Mouse (Mus musculus) gastrocnemius, adult 8-10 months (tissue): ENCODE measurements at regions not wholly inside any gene's neighbourhood (a gene's known extent, or its start where the extent isn't known, plus 50 kb on each side); places are given as distances from the start of the nearest gene placed in this dataset.

Experiments used
- DNase-seq, 2 experiments: peaks; one replicate each; pipeline ENCODE4 v3.0.0; 2022; ENCODE audit warnings: low spot score in 2 of 2

DNA sequence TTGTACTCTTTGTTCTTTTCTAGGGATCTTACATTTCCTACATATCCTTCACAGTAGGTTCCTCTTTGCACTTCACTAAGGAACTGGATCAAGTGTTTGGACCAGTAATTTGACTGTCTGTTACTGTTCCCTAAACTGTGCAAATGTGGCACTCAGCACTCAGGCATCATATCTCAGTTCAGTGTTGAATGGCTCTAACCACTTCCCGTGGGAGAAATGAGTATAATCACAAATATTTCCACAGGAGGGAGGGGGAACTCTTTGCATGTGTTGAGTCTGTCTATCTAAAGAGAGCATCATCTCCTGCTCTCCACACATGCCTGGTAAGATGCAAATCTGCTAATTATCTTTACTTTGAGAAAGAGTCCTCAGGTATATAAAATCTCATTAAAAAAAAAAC, 588.5 kb downstream of the Plod2 start:
- DNase-seq = no peak

DNA sequence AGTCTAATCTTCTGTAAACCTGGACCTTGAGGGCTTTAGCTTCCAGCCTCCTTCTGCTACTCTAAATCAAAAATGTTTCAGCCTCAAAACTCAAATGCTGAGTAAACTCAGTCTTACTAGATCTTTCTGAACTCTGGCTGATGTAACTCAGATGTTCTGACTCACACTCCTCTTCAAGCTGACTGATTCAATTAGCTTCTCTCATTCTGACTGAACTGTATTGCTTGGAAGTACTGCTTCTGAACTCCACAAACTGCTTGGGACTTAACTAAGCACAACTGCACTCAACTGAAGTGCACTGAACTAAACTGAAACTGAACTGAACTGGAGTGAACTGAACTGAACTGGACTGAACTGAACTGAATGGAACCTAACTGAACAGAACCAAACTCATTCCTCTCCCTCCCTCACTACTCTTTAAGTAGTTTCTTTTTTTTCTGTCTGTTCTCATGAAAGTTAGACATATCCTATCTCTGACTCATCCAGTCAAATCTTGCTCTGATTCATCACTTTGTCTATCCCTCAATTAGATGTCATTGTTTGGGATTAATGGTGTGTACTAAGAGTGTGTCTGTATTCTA, 589.7 kb downstream of the Plod2 start:
- DNase-seq = no peak

DNA sequence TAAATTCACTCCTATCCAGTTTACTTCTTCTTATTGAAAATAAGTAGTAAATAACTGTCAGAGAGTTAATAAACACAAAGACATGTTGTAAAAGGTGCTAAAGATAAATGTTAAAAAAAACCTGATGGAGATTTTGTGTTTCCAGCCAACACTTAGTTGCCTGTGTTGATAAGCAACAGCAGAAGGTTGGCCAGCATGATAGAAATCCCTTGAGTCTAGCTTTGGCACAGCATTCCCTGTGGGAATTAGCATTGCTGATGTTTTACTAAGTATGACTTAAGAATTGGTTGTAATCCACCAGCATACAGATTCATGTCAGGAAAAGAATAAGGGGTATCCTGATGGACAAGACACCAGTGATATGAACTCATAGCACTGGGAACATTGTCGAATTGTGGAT, 594.3 kb downstream of the Plod2 start:
- no peak for DNase-seq

DNA sequence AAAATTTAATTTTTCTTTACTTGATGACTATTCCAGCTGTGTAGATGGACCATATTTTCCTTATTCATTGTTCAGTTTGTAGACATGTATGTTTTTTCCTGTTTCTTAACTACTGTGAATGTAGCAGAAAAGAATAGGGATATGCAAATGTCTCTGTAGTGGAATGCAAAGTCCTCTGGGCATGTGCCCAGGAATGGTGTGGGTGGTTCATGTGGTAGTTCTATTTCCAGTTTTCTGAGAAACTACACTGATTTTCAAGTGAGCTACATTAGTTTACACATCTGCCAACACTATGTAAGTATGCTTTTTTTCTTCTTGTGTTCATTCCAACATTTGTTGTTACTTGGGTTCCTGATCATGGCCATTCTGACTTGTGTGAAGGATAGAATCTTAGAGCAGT, 628.0 kb downstream of the Plod2 start:
- DNase-seq = no peak

DNA sequence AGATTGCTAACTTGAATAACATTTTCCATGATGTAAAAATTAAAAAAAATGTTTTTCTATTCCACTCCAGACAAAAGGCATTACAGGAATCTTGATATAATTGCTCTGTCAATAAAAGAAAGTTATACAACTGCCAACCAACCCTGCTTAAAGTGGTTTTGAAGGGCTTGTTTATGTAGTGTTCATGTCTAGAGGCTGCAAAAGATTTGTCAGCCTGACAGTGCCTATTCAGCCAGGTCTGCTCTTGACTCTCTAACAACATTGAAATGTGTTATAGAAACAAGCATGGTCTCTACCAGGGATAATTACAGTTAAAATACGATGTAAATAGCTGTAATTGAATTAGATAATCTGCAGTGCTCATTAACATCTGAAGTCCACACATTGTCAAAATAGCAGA, 644.6 kb downstream of the Plod2 start:
- no peak for DNase-seq

DNA sequence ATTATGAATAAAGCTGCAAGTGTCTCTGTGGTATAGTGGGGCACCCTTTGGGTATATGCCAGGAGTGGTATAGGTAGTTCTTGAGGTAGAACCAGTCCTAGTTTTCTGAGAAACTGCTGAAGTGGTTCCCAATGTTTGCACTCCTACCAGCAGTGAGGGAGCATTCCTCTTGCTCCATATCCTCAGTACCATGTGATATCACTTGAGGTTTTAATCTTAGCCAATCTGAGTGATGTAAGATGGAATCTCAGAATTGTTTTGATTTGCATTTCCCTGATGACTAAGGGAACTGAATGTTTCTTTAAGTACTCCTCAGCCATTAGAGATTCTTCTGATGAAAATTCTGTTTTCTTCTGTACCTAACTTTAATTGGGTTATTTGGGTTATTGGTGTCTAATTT, 690.5 kb downstream of the Plod2 start:
- DNase-seq = no peak

DNA sequence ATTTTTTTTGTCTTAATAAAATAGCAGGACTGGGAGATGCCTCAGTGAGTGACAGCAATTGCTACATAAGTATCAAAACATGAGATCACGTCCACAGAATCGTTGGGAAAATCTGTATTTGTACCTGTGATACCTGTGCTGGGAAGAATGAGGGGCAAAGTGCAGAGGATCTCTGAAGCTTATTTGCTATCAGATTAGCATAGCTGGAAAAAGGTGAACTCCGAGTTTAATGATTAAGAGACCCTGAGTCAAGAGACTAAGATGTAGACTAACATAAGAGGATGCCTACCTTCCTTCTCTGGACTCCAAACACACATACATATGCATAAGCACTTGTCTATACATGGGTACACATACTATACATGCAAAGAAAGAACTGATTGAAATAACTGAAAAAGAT, 710.1 kb downstream of the Plod2 start:
- DNase-seq = no peak

DNA sequence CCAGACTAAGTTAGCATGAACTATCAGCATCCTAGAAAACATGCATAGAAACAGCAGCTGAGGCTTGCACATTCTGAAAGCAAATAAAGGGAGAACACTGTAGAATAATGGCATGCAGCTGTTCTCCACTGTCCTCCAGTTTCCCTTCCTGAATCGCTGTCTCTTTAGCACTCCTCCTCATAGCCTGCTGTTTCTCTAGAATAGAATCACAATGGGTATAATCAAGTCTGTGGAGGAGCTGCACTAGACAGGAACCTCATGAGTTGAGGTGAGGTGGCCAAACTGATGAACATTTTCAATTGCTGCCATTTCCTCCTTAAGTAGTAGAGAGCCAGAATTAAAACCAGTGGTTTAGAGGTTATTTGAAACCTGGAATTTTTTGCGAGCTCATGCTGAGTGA, 755.3 kb downstream of the Plod2 start:
- DNase-seq = no peak

DNA sequence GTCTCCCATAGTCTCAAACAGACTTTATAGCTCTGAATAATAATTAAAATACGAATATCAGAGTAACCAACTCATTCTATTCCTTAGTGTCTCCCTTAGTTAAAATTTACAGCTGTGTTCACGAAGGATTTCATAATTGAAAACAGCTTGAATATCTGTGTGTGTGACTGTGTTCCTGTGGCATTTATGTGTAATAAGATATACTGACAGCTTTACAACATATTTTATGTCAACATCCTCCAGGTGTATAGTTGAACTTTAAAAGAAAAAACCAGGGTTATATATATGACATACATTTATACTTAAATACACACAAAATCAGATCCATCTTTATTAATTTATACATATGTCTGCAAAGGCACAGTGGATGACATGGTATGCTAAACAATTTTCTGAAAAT, 764.7 kb downstream of the Plod2 start:
- DNase-seq = no peak

DNA sequence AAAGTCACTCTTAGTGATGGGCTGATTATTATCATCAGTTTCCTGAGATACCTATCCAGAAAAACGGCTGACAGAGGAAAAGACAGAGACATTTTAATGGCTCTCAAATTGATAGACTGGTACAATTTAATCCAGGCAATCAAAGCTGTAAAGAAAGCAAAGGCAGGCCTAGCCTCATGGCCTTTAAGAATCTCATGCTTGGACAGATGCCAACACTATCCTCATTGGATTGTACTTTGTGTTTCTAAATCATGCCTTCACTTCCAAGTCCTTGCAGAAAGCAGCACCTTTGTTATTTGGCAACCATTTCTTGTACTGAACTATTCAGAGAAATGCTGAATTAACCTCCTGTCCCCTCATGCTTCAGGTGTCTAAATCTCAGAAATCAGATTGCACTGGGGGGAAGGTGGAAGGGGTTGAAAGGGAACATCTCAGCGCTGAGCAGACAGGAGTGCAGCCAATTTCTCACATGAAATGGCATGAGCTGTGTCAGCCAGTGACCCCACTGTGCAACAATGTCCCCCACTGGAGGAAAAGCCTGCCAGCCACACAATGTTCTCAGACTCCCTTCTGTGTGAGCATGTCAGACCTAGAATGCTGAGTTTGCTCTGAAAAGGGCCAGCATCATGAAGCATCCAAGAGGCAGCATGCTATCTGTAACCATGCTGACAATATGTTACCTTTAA, 787.1 kb downstream of the Plod2 start:
- DNase-seq = no peak
